Mouse (Mus musculus): ENCODE measurements at regions not wholly inside any gene's neighbourhood (a gene's known extent, or its start where the extent isn't known, plus 50 kb on each side); places are given as distances from the start of the nearest gene placed in this dataset.

DNA sequence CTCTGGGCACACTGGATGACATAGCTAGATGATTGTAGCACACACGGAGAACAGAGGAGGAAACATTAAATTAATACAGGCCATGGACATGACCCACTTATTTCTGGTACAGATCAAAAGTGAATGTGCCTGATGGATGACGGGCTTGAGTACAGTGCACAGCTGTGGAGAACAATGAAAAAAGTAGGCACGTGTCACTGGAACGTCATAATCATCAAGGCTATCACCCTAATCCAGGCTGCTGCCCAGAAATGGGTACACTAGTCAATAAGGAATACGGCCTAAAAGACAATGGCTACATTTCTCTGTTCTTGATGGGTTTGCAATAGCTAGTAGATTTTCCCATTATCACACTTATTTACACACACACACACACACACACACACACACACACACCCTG, 118.3 kb upstream of the Prdm1 start:
- Histone ChIP-seq H3K27ac (replicated peaks; ENCODE audit: low read depth, low read length) (no peak overlapping the region), H3K4me2 (ENCODE audit: low read depth, low read length) (no peak overlapping the region), H3K9ac (replicated peaks; ENCODE audit: low read length) (no peak overlapping the region), H3K4me3 (ENCODE audit: low read depth, low read length) (no peak overlapping the region), H3K27me3 (ENCODE audit: control insufficient read depth, insufficient read depth, low read length) (no peaks in the 10 kb centered on the region), H3K36me3 (replicated peaks; ENCODE audit: control insufficient read depth, insufficient read depth, low read depth, low read length) (no peaks in the 10 kb centered on the region), H3K4me1 (ENCODE audit: control insufficient read depth, insufficient read depth, low read length) (no peaks in the 10 kb centered on the region), H3K9me3 (replicated peaks; ENCODE audit: control insufficient read depth, low read length) (no peaks in the 10 kb centered on the region)
- DNase-seq (ENCODE audit: low spot score) (no peak), ATAC-seq (replicated peaks; ENCODE audit: insufficient number of reproducible peaks, low FRiP score, low TSS enrichment, low read depth) (no peak)
- WGBS = 76% methylated on average over 5 of the region's 5 CpGs

DNA sequence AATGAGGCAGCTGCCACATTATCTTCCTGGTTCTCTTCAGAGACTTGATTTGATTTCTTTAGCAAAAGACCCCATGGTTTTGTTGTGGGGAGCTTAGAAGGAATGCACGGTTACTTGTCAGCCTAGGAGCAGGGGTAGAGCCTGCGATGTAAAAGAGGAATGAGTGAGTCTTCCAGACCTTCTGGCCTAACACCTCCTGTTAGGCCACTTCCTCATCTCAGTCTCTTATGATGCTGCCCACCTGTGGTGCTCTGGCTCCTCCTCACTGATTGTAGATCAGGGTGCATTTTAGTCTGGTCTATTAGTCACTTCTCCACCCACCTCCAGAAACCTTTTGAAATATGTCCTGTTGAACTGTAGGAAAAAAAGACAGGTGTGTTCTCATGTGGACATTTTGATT, 113.3 kb upstream of the Prdm1 start:
- no peaks in the 10 kb centered on the region for H3K4me1 ChIP-seq (ENCODE audit: control insufficient read depth, insufficient read depth, low read length)
- H3K36me3 ChIP-seq (replicated peaks; ENCODE audit: control insufficient read depth, insufficient read depth, low read depth, low read length) = no peaks in the 10 kb centered on the region
- no peaks in the 10 kb centered on the region for H3K27me3 ChIP-seq (ENCODE audit: control insufficient read depth, insufficient read depth, low read length)
- no peak overlapping the region for H3K9ac ChIP-seq (replicated peaks; ENCODE audit: low read length)
- ATAC-seq (replicated peaks; ENCODE audit: insufficient number of reproducible peaks, low FRiP score, low TSS enrichment, low read depth) = no peak
- H3K9me3 ChIP-seq (replicated peaks; ENCODE audit: control insufficient read depth, low read length) = no peaks in the 10 kb centered on the region
- H3K4me3 ChIP-seq (ENCODE audit: low read depth, low read length) = no peak overlapping the region
- DNase-seq (ENCODE audit: low spot score) = no peak
- no peak overlapping the region for H3K27ac ChIP-seq (replicated peaks; ENCODE audit: low read depth, low read length)
- 84% methylated on average over 2 of the region's 2 CpGs for WGBS
- no peak overlapping the region for H3K4me2 ChIP-seq (ENCODE audit: low read depth, low read length)

GRCm38 (mm10) chr10:44640620-44641019, 112.3 kb upstream of the Prdm1 start:
- no peak overlapping the region for H3K4me3 ChIP-seq (ENCODE audit: low read depth, low read length)
- H3K27ac ChIP-seq (replicated peaks; ENCODE audit: low read depth, low read length) = no peak overlapping the region
- H3K36me3 ChIP-seq (replicated peaks; ENCODE audit: control insufficient read depth, insufficient read depth, low read depth, low read length) = no peaks in the 10 kb centered on the region
- no peak overlapping the region for H3K9ac ChIP-seq (replicated peaks; ENCODE audit: low read length)
- no peaks in the 10 kb centered on the region for H3K27me3 ChIP-seq (ENCODE audit: control insufficient read depth, insufficient read depth, low read length)
- ATAC-seq (replicated peaks; ENCODE audit: insufficient number of reproducible peaks, low FRiP score, low TSS enrichment, low read depth) (no peak), DNase-seq (ENCODE audit: low spot score) (no peak)
- WGBS = 96% methylated on average over 8 of the region's 8 CpGs
- no peaks in the 10 kb centered on the region for H3K4me1 ChIP-seq (ENCODE audit: control insufficient read depth, insufficient read depth, low read length)
- no peaks in the 10 kb centered on the region for H3K9me3 ChIP-seq (replicated peaks; ENCODE audit: control insufficient read depth, low read length)
- no peak overlapping the region for H3K4me2 ChIP-seq (ENCODE audit: low read depth, low read length)

GRCm38 (mm10) chr10:44638678-44639077, 110.4 kb upstream of the Prdm1 start:
- Histone ChIP-seq H3K27me3 (ENCODE audit: control insufficient read depth, insufficient read depth, low read length) (no peaks in the 10 kb centered on the region), H3K9me3 (replicated peaks; ENCODE audit: control insufficient read depth, low read length) (no peaks in the 10 kb centered on the region), H3K4me2 (ENCODE audit: low read depth, low read length) (no peak overlapping the region), H3K36me3 (replicated peaks; ENCODE audit: control insufficient read depth, insufficient read depth, low read depth, low read length) (no peaks in the 10 kb centered on the region), H3K27ac (replicated peaks; ENCODE audit: low read depth, low read length) (no peak overlapping the region), H3K4me3 (ENCODE audit: low read depth, low read length) (no peak overlapping the region), H3K4me1 (ENCODE audit: control insufficient read depth, insufficient read depth, low read length) (no peaks in the 10 kb centered on the region), H3K9ac (replicated peaks; ENCODE audit: low read length) (no peak overlapping the region)
- DNase-seq (ENCODE audit: low spot score) (no peak), ATAC-seq (replicated peaks; ENCODE audit: insufficient number of reproducible peaks, low FRiP score, low TSS enrichment, low read depth) (no peak)
- WGBS = 92% methylated on average over 2 of the region's 2 CpGs

DNA sequence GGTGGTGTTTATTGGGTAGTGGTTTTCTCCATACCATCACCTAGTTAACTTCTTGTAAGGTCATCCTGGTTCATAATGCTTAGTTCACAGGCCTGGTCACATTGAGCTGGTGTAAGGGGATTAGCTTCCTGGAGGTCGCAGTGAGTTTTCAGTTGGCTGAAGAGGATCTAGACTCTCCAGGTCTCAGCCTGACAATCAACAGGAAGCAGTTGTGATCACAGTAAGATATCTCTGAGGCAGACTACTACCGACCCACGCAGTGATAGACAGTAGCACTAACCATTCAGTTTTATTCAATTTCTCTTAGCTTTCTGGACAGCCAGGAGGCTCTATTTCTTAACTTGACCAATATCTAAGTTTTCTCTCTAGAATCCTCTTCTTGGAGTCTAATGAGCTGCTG, 108.5 kb upstream of the Prdm1 start:
- H3K36me3 ChIP-seq (replicated peaks; ENCODE audit: control insufficient read depth, insufficient read depth, low read depth, low read length) = no peaks in the 10 kb centered on the region
- H3K9me3 ChIP-seq (replicated peaks; ENCODE audit: control insufficient read depth, low read length) = no peaks in the 10 kb centered on the region
- H3K4me3 ChIP-seq (ENCODE audit: low read depth, low read length) = no peak overlapping the region
- H3K9ac ChIP-seq (replicated peaks; ENCODE audit: low read length) = no peak overlapping the region
- no peaks in the 10 kb centered on the region for H3K27me3 ChIP-seq (ENCODE audit: control insufficient read depth, insufficient read depth, low read length)
- no peak overlapping the region for H3K27ac ChIP-seq (replicated peaks; ENCODE audit: low read depth, low read length)
- DNase-seq (ENCODE audit: low spot score) = no peak
- no peaks in the 10 kb centered on the region for H3K4me1 ChIP-seq (ENCODE audit: control insufficient read depth, insufficient read depth, low read length)
- no peak for ATAC-seq (replicated peaks; ENCODE audit: insufficient number of reproducible peaks, low FRiP score, low TSS enrichment, low read depth)
- H3K4me2 ChIP-seq (ENCODE audit: low read depth, low read length) = no peak overlapping the region
- 90% methylated on average over 3 of the region's 3 CpGs for WGBS

- Histone ChIP-seq H3K27me3 (ENCODE audit: control insufficient read depth, insufficient read depth, low read length) (no peaks in the 10 kb centered on the region), H3K27ac (replicated peaks; ENCODE audit: low read depth, low read length) (no peak overlapping the region), H3K9me3 (replicated peaks; ENCODE audit: control insufficient read depth, low read length) (no peaks in the 10 kb centered on the region), H3K4me1 (ENCODE audit: control insufficient read depth, insufficient read depth, low read length) (no peaks in the 10 kb centered on the region), H3K36me3 (replicated peaks; ENCODE audit: control insufficient read depth, insufficient read depth, low read depth, low read length) (no peaks in the 10 kb centered on the region), H3K4me2 (ENCODE audit: low read depth, low read length) (no peak overlapping the region), H3K4me3 (ENCODE audit: low read depth, low read length) (no peak overlapping the region), H3K9ac (replicated peaks; ENCODE audit: low read length) (no peak overlapping the region)
- DNase-seq (ENCODE audit: low spot score) (no peak), ATAC-seq (replicated peaks; ENCODE audit: insufficient number of reproducible peaks, low FRiP score, low TSS enrichment, low read depth) (no peak)
Measured at GRCm38 (mm10) chr10:44636061-44636460, 107.8 kb upstream of the Prdm1 start.

DNA sequence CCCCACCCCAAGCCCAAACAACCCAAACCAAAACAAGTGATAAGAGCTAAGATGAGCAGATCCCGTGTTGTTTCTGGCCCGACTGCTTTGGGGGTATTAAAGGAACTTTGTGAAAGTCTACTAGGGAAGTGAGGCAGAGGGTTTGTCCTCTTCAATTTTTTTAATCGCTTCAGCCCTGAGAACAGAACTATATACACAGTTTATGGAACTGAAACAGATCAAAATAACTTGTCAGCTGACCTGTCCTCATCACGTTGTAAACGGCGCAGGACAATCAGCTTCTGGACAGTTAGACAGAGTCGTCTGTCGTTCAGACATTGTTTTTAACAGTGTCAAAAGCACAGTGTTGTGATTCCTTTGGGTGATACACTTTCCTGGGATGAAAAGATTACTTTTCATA, 103.3 kb upstream of the Prdm1 start:
- Histone ChIP-seq H3K9ac (replicated peaks; ENCODE audit: low read length) (no peak overlapping the region), H3K36me3 (replicated peaks; ENCODE audit: control insufficient read depth, insufficient read depth, low read depth, low read length) (no peaks in the 10 kb centered on the region), H3K9me3 (replicated peaks; ENCODE audit: control insufficient read depth, low read length) (no peaks in the 10 kb centered on the region), H3K4me3 (ENCODE audit: low read depth, low read length) (no peak overlapping the region), H3K27ac (replicated peaks; ENCODE audit: low read depth, low read length) (no peak overlapping the region), H3K4me1 (ENCODE audit: control insufficient read depth, insufficient read depth, low read length) (no peaks in the 10 kb centered on the region), H3K27me3 (ENCODE audit: control insufficient read depth, insufficient read depth, low read length) (no peaks in the 10 kb centered on the region), H3K4me2 (ENCODE audit: low read depth, low read length) (no peak overlapping the region)
- WGBS = 72% methylated on average over 8 of the region's 8 CpGs
- no peak for DNase-seq (ENCODE audit: low spot score)
- ATAC-seq (replicated peaks; ENCODE audit: insufficient number of reproducible peaks, low FRiP score, low TSS enrichment, low read depth) = no peak

- Histone ChIP-seq H3K27me3 (ENCODE audit: control insufficient read depth, insufficient read depth, low read length) (no peaks in the 10 kb centered on the region), H3K36me3 (replicated peaks; ENCODE audit: control insufficient read depth, insufficient read depth, low read depth, low read length) (no peaks in the 10 kb centered on the region), H3K9me3 (replicated peaks; ENCODE audit: control insufficient read depth, low read length) (no peaks in the 10 kb centered on the region), H3K4me2 (ENCODE audit: low read depth, low read length) (no peak overlapping the region; the same call in 1 of the 2 replicates), H3K4me3 (ENCODE audit: low read depth, low read length) (no peak overlapping the region), H3K27ac (replicated peaks; ENCODE audit: low read depth, low read length) (0 out of 2 replicates have a peak overlapping the region, but pooled peaks have one; percentile 8), H3K4me1 (ENCODE audit: control insufficient read depth, insufficient read depth, low read length) (no peaks in the 10 kb centered on the region), H3K9ac (replicated peaks; ENCODE audit: low read length) (no peak overlapping the region)
- 55% methylated on average over 13 of the region's 13 CpGs for WGBS
- peak; percentile 4 for DNase-seq (ENCODE audit: low spot score)
- ATAC-seq (replicated peaks; ENCODE audit: insufficient number of reproducible peaks, low FRiP score, low TSS enrichment, low read depth) = no peak
Measured at GRCm38 (mm10) chr10:44630485-44630884, 102.2 kb upstream of the Prdm1 start.

DNA sequence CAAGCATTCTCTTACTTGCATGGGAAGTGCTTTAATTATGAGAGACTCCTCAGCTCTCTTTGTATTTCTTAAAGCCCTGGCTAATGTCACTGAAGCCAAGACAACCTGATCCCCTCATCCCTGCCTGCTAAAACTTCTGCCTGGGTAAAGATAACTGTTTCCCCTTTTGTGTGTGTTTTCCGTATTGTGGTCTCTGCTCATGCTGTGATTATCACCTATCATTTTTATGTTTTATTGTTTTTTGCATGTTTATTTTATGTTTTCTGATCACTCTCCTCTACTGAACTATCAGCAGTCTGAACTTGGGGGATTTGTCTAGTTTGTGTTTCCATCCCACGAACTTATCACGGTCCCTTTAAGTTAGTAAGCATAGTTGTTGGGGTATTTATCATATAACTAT, 100.1 kb upstream of the Prdm1 start:
- Histone ChIP-seq H3K9ac (replicated peaks; ENCODE audit: low read length) (no peak overlapping the region), H3K27me3 (ENCODE audit: control insufficient read depth, insufficient read depth, low read length) (no peaks in the 10 kb centered on the region), H3K27ac (replicated peaks; ENCODE audit: low read depth, low read length) (no peak overlapping the region), H3K4me2 (ENCODE audit: low read depth, low read length) (no peak overlapping the region), H3K4me1 (ENCODE audit: control insufficient read depth, insufficient read depth, low read length) (no peaks in the 10 kb centered on the region), H3K9me3 (replicated peaks; ENCODE audit: control insufficient read depth, low read length) (no peaks in the 10 kb centered on the region), H3K4me3 (ENCODE audit: low read depth, low read length) (no peak overlapping the region), H3K36me3 (replicated peaks; ENCODE audit: control insufficient read depth, insufficient read depth, low read depth, low read length) (no peaks in the 10 kb centered on the region)
- no peak for ATAC-seq (replicated peaks; ENCODE audit: insufficient number of reproducible peaks, low FRiP score, low TSS enrichment, low read depth)
- DNase-seq (ENCODE audit: low spot score) = no peak
- WGBS = 91% methylated on average over 3 of the region's 3 CpGs
